Mouse (Mus musculus): ENCODE results near the gene Plekha5. TPM values are rescaled to one million over a fixed set of nuclear protein-coding genes. Genes with fewer than 3 reads are reported as not detected.
A peak's percentile ranks its signal among the peaks of the same experiment; 100 is the strongest.

Gene Plekha5
- polyA plus RNA-seq, 1 experiment: not detected

- Histone ChIP-seq H3K4me3 (ENCODE audit: insufficient read depth, low read depth, low read length) (no peak overlapping the region), H3K4me1 (ENCODE audit: control insufficient read depth, insufficient read depth, low read length) (peaks cover 23% of the 10 kb centered on the region), H3K27ac (ENCODE audit: insufficient read depth, low read depth, low read length) (peak overlapping the region; percentile 3)
- WGBS: 63% methylated on average over 9 of the region's 9 CpGs
- TF ChIP-seq POLR2A (IDR thresholded peaks at IDR 0.05; ENCODE audit: insufficient read depth, low read depth, low read length): no peak
- TF ChIP-seq CTCF (IDR thresholded peaks at IDR 0.05; ENCODE audit: insufficient read depth, low read depth, low read length): no peak
Observed at GRCm38 (mm10) chr6:140465946-140466646, 42.2 kb downstream of the Plekha5 start.

DNA sequence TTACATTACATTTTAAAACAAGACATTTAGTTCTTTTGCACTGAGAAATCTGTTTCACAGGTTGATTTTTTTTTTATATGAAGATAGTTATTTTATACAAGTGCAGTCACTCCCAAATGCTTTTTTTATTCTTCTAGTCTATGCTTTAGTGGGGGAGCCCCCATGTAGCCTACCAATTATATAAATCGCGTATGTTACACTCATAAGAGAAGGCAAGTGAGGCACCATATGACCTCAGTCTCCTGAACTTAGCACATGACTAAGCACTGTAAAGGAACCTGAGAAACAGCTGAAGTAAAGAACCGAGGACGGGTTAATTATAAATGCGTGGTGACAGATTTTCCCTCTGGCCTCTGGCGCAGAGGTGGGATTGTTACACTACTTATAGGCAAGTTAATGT, 43.0 kb downstream of the Plekha5 start:
- WGBS: 40% methylated on average over 6 of the region's 6 CpGs
- Histone ChIP-seq H3K27ac (ENCODE audit: insufficient read depth, low read depth, low read length) (no peak overlapping the region), H3K4me3 (ENCODE audit: insufficient read depth, low read depth, low read length) (no peak overlapping the region), H3K4me1 (ENCODE audit: control insufficient read depth, insufficient read depth, low read length) (peaks cover 22% of the 10 kb centered on the region)
- TF ChIP-seq CTCF (IDR thresholded peaks at IDR 0.05; ENCODE audit: insufficient read depth, low read depth, low read length) (no peak), POLR2A (IDR thresholded peaks at IDR 0.05; ENCODE audit: insufficient read depth, low read depth, low read length) (no peak)

GRCm38 (mm10) chr6:140467851-140468250, 44.0 kb downstream of the Plekha5 start:
- TF ChIP-seq POLR2A (IDR thresholded peaks at IDR 0.05; ENCODE audit: insufficient read depth, low read depth, low read length) (no peak), CTCF (IDR thresholded peaks at IDR 0.05; ENCODE audit: insufficient read depth, low read depth, low read length) (no peak)
- Histone ChIP-seq H3K4me1 (ENCODE audit: control insufficient read depth, insufficient read depth, low read length) (peaks cover 18% of the 10 kb centered on the region), H3K27ac (ENCODE audit: insufficient read depth, low read depth, low read length) (no peak overlapping the region), H3K4me3 (ENCODE audit: insufficient read depth, low read depth, low read length) (no peak overlapping the region)
- WGBS: 95% methylated on average over 12 of the region's 12 CpGs

- H3K4me1 ChIP-seq (ENCODE audit: control insufficient read depth, insufficient read depth, low read length): peaks cover 15% of the 10 kb centered on the region
- H3K27ac ChIP-seq (ENCODE audit: insufficient read depth, low read depth, low read length): no peak overlapping the region
- TF ChIP-seq CTCF (IDR thresholded peaks at IDR 0.05; ENCODE audit: insufficient read depth, low read depth, low read length) (no peak), POLR2A (IDR thresholded peaks at IDR 0.05; ENCODE audit: insufficient read depth, low read depth, low read length) (no peak)
- WGBS: 45% methylated on average over 6 of the region's 6 CpGs
- no peak overlapping the region for H3K4me3 ChIP-seq (ENCODE audit: insufficient read depth, low read depth, low read length)
Observed at GRCm38 (mm10) chr6:140469791-140470190, 45.9 kb downstream of the Plekha5 start.

DNA sequence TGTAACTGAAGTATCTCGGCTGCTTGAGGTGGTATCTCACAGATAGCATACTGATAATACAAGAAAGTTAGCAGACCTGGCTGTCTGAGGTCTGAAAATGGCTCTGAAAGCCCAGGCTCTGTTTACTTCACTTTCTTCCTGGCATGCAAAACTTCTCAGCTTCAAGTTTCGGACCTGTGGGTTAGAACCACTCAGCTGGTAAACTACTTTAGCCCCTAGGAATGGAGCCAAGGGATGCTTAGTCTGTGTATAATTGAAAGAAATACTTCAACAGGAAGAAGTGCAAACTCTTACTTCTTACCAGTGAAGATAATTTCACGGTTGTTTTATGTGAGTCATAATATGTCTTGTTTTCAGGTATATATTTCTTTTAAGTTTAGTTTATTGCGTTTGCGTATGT, 47.9 kb downstream of the Plekha5 start:
- Histone ChIP-seq H3K27ac (ENCODE audit: insufficient read depth, low read depth, low read length) (no peak overlapping the region), H3K4me1 (ENCODE audit: control insufficient read depth, insufficient read depth, low read length) (peaks cover 14% of the 10 kb centered on the region), H3K4me3 (ENCODE audit: insufficient read depth, low read depth, low read length) (no peak overlapping the region)
- WGBS: 86% methylated on average over 5 of the region's 5 CpGs
- TF ChIP-seq CTCF (IDR thresholded peaks at IDR 0.05; ENCODE audit: insufficient read depth, low read depth, low read length) (no peak), POLR2A (IDR thresholded peaks at IDR 0.05; ENCODE audit: insufficient read depth, low read depth, low read length) (no peak)

DNA sequence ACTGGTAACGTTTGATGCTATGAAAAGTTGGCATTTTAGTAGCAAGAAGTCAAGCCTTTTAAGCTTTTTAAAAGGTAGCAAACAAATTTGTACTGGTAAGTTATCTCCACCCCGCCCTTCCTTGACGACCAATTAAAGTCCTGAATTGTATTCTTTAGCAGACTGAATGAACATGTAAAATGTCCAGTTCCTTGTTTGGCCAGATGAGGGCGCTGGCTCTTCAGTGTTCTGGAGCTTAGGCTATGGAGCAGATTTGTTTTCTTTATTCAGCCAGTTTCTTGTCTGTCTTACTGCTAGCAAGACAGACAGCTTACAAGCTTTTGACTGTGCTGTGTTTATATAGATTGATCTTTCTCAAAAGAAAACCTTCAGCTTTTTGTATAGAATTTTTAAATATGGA, 48.5 kb downstream of the Plekha5 start:
- Histone ChIP-seq H3K4me1 (ENCODE audit: control insufficient read depth, insufficient read depth, low read length) (peaks cover 15% of the 10 kb centered on the region), H3K27ac (ENCODE audit: insufficient read depth, low read depth, low read length) (no peak overlapping the region), H3K4me3 (ENCODE audit: insufficient read depth, low read depth, low read length) (no peak overlapping the region)
- WGBS: 29% methylated on average over 4 of the region's 4 CpGs
- TF ChIP-seq CTCF (IDR thresholded peaks at IDR 0.05; ENCODE audit: insufficient read depth, low read depth, low read length) (no peak), POLR2A (IDR thresholded peaks at IDR 0.05; ENCODE audit: insufficient read depth, low read depth, low read length) (no peak)

DNA sequence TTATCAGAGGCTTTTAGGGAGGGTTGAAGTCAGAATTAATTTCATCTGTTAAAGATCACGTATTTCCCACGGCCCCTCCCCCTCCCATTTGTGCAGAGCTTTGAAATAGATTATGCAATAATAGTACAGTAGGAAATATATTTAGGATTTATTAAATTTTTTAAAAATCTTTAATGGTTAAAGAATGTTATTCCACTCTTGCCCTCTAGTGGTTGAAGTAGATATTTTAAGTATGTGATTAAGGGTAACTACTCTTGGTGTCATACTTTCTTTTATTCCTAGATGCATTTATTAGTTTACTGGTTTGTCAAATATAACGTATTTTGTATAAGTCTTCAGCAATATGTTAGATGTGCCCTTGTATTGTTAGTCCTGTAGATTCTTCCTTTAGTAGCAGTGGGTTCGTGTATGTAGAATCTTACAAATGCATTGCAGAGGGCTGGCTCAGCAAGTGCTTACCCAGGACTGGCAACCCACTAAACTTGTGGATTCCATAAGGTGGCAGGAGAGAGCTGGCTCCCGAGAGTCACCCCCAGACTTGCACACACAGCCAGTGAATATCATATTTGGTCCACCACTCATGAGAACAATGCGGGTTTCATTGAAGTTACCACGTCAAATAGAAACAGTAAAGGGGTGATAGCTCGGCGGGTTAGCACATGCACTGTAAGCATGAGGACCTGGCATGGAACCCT, 51.7 kb downstream of the Plekha5 start:
- 70% methylated on average over 9 of the region's 9 CpGs for WGBS
- Histone ChIP-seq H3K4me3 (ENCODE audit: insufficient read depth, low read depth, low read length) (no peak overlapping the region), H3K4me1 (ENCODE audit: control insufficient read depth, insufficient read depth, low read length) (peaks cover 18% of the 10 kb centered on the region), H3K27ac (ENCODE audit: insufficient read depth, low read depth, low read length) (0 out of 2 replicates have a peak overlapping the region, but pooled peaks have one; percentile 25)
- TF ChIP-seq CTCF (IDR thresholded peaks at IDR 0.05; ENCODE audit: insufficient read depth, low read depth, low read length) (no peak), POLR2A (IDR thresholded peaks at IDR 0.05; ENCODE audit: insufficient read depth, low read depth, low read length) (no peak)

DNA sequence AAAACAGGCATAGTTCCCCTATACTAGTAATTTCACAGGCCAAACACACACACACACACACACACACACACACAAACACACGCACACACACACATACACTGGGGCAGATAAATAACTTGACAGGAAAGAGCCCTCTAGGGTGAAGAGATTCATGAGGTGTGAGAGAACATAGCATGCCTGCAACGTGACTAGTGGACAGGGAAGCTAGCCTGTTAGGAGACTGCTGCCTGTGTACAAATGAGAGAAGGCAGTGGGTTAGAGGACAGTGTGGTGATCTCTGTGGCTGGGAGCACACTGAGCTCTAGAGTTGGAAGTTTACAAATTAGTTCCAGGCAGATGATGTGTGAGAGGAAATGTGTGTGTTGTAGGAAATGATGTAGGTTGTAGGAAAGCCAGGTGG, 53.1 kb downstream of the Plekha5 start:
- peak overlapping the region; percentile 41 for H3K27ac ChIP-seq (ENCODE audit: insufficient read depth, low read depth, low read length)
- 60% methylated on average over 2 of the region's 2 CpGs for WGBS
- peaks cover 22% of the 10 kb centered on the region for H3K4me1 ChIP-seq (ENCODE audit: control insufficient read depth, insufficient read depth, low read length)
- no peak for TF ChIP-seq POLR2A (IDR thresholded peaks at IDR 0.05; ENCODE audit: insufficient read depth, low read depth, low read length)
- TF ChIP-seq CTCF (IDR thresholded peaks at IDR 0.05; ENCODE audit: insufficient read depth, low read depth, low read length): no peak
- H3K4me3 ChIP-seq (ENCODE audit: insufficient read depth, low read depth, low read length): no peak overlapping the region

DNA sequence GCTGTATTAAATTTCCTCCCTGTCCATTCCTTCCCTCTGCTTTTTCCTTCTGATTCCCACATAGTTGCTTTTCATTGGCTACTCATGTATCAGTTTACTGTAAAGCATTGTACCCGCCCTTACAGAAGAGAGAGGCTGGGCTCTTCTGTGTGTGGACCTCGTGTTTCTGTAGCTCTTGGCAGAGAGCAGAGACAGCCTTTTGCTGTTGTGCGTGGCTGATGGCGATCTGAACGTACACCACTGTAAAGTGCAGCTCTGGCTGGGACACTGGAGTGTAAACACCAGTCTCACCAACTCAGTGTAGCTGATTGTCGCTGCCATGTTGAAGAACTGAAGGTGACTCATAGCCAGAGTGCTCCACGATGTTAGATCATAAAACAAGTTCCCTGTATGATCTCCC, 54.2 kb downstream of the Plekha5 start:
- 14% methylated on average over 7 of the region's 7 CpGs for WGBS
- H3K27ac ChIP-seq (ENCODE audit: insufficient read depth, low read depth, low read length): peak overlapping the region; percentile 65
- TF ChIP-seq CTCF (IDR thresholded peaks at IDR 0.05; ENCODE audit: insufficient read depth, low read depth, low read length): no peak
- no peak for TF ChIP-seq POLR2A (IDR thresholded peaks at IDR 0.05; ENCODE audit: insufficient read depth, low read depth, low read length)

More for the DNA sequence above, 54.2 kb downstream of the Plekha5 start:
- no peak overlapping the region for H3K4me3 ChIP-seq (ENCODE audit: insufficient read depth, low read depth, low read length)
- peaks cover 24% of the 10 kb centered on the region for H3K4me1 ChIP-seq (ENCODE audit: control insufficient read depth, insufficient read depth, low read length)

Data from olfactory bulb, adult 2 months (tissue).